Mouse (Mus musculus) T-cell, adult 2 months (primary cell): ENCODE results near the gene Pfdn2.

ENCODE experiments used
- DNase-seq: peaks from one replicate; pipeline ENCODE4 v3.0.0; 2022; ENCODE audit warnings: low spot score

Gene Pfdn2

GRCm38 (mm10) chr1:171407263-171407662 is 61.8 kb downstream of the Pfdn2 start:
- DNase-seq, result no peak
